In genomic region chr7:127903971-127904796, GRCm38 (mm10) we compare ENCODE assay signal across 8 mouse cellular contexts. TPM values are rescaled to one million over a fixed set of nuclear protein-coding genes. Genes with fewer than 3 reads are reported as not detected.
A peak's percentile ranks its signal among the peaks of the same experiment; 100 is the strongest.
DNase-seq lines count a peak whose midpoint lies in the region; ATAC-seq and TF ChIP-seq lines count a peak whose summit lies in the region.

TSS of gene Bckdk (plus strand) at chr7:127904082.

- intact Hi-C loops in heart, postnatal 14 days (cut with DNase I): no loop called here

- DNase-seq in forebrain, embryonic 14.5 days (ENCODE audit: low spot score): peak; percentile 85
- peak; percentile 76 to 85 for DNase-seq in heart, postnatal 14 days
- peak; percentile 83 for DNase-seq in layer of hippocampus, adult 11-12 months (ENCODE audit: low spot score)
- DNase-seq in lung, adult 18-20 months: peak; percentile 78 to 82
- DNase-seq in thymus, adult 18-20 months: peak; percentile 57 to 62

- no peaks in the 10 kb centered on the region for H3K9me3 ChIP-seq in ES-Bruce4 (replicated peaks; ENCODE audit: control insufficient read depth, insufficient read depth, low read length, poor library complexity, severe bottlenecking)
- H3K9me3 ChIP-seq in forebrain, embryonic 14.5 days (replicated peaks; ENCODE audit: control insufficient read depth, low read length): no peaks in the 10 kb centered on the region

- no peaks in the 10 kb centered on the region for H3K4me1 ChIP-seq in ES-Bruce4 (ENCODE audit: control insufficient read depth, insufficient read depth, low read length)
- H3K4me1 ChIP-seq in forebrain, embryonic 14.5 days (ENCODE audit: control insufficient read depth, insufficient read depth, low read length): peaks cover 11% of the 10 kb centered on the region

- peak; percentile 43 for TF ChIP-seq POLR2A in ES-Bruce4 (IDR thresholded peaks at IDR 0.05; ENCODE audit: insufficient read depth, low read length)

- H3K9ac ChIP-seq in ES-Bruce4 (ENCODE audit: low read depth, poor library complexity, severe bottlenecking): peak within 1 kb of the TSS; percentile 94
- peak within 1 kb of the TSS; percentile 90 for H3K9ac ChIP-seq in forebrain, embryonic 14.5 days (ENCODE audit: low read length)

- peaks cover 30% of the 10 kb centered on the region for H3K36me3 ChIP-seq in ES-Bruce4 (ENCODE audit: control insufficient read depth, insufficient read depth, low read length, poor library complexity, severe bottlenecking)
- H3K36me3 ChIP-seq in forebrain, embryonic 14.5 days (ENCODE audit: control insufficient read depth, insufficient read depth, low read length): peaks cover 41% of the 10 kb centered on the region

- H3K4me2 ChIP-seq in forebrain, embryonic 14.5 days (ENCODE audit: low read length): peak within 1 kb of the TSS; percentile 81

- peak within 1 kb of the TSS; percentile 84 for H3K4me3 ChIP-seq in ES-Bruce4 (ENCODE audit: low read depth, low read length)
- peak within 1 kb of the TSS; percentile 57 for H3K4me3 ChIP-seq in forebrain, embryonic 14.5 days (ENCODE audit: low read depth, low read length)

- no peaks in the 10 kb centered on the region for H3K27me3 ChIP-seq in ES-Bruce4 (ENCODE audit: control insufficient read depth, insufficient read depth, low read length, poor library complexity, severe bottlenecking)
- no peaks in the 10 kb centered on the region for H3K27me3 ChIP-seq in forebrain, embryonic 14.5 days (replicated peaks; ENCODE audit: control insufficient read depth, insufficient read depth, low read length)

- TF ChIP-seq EP300 in ES-Bruce4 (IDR thresholded peaks at IDR 0.05; ENCODE audit: insufficient read depth, low read depth, low read length): no peak

- no peak for TF ChIP-seq CTCF in ES-Bruce4 (IDR thresholded peaks at IDR 0.05; ENCODE audit: low read depth, low read length)

- H3K27ac ChIP-seq in ES-Bruce4 (ENCODE audit: insufficient read depth, low read length): peak within 1 kb of the TSS; percentile 29
- peak within 1 kb of the TSS; percentile 78 for H3K27ac ChIP-seq in forebrain, embryonic 14.5 days (ENCODE audit: low read depth, low read length)

- peak; percentile 88 for ATAC-seq in cerebellum, adult (ENCODE audit: insufficient number of reproducible peaks, low FRiP score, low TSS enrichment)
- ATAC-seq in forebrain, embryonic 14.5 days: peak; percentile 95
- peak; percentile 74 for ATAC-seq in neutrophil, adult 5-6 weeks (ENCODE audit: extremely low read depth, insufficient number of reproducible peaks, low FRiP score, poor library complexity, severe bottlenecking)

- WGBS in forebrain, embryonic 14.5 days: 9% methylated on average over 38 of the region's 38 CpGs

RNA-seq across cellular contexts. Expression of gene Bckdk, which starts in this region (rescaled TPM):
- polyA plus RNA-seq in ES-Bruce4 (2011; ENCODE audit: insufficient read depth, insufficient read length, low read depth, missing spikeins): 77.3 and 81.1 TPM in 2 replicates
- 108 and 131 TPM in 2 replicates for polyA plus RNA-seq in forebrain, embryonic 14.5 days (2014; fragmentation: Nextera tagmentation; extraction: Ambion mirVana)
- 10 to 100 TPM; 85.7 to 86.8 TPM for total RNA-seq in heart, postnatal 14 days (2021)
- total RNA-seq in neutrophil, adult 5-6 weeks (2017): 9.6 and 11.6 TPM in 2 replicates

Comparison
In these comparisons a context has a peak if more than half of its experiments do, and no peak if none do; other contexts are left out.
1. Peak in every context shown above with its lines: DNase-seq, ATAC-seq, H3K4me3 ChIP-seq and H3K27ac ChIP-seq.